Mouse (Mus musculus): ENCODE data around the gene Plekha6. TPM values are rescaled to one million over a fixed set of nuclear protein-coding genes. Genes with fewer than 3 reads are reported as not detected.

The Plekha6 gene
- polyA plus RNA-seq, 1 experiment from 2014 or later = 10.6 TPM

DNA sequence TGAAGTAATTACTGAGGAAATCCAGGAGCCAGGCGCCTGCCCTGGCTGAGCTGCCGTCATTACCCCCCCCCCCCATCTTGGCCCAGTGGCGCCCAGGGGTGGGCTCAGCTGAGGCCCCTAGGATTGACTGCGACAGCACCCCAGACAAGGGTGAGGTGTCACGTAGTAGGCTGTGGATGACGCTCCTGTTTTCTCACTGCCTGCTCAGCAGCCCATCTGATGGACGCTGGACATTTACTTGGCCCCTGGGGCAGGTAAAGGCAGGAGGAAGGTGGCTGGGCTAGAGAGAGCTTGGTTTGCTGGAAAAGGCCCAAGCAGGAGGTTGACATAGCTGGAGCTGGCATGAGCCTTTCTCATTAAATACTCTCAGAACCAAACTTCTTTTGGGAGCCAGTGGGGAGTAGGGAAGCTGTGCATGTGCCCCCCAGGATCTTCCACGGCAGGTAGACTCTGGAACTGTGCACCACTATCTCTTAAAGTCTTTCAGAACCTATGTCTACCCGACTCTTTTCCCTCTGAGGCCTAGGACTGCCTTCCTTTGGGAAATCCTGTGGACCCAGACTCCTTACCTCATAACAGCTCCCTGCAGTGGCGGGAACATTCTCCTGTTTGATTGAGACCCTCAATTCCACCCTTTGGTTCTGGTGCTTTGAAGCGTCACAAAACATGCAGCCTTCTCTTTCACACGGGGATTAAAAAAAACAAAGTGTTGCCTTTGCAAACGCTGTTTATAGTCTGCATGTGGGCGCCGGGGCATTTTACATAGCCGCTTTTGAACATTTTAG, 19.3 kb downstream of the Plekha6 start:
- 54% methylated on average over 16 of the region's 16 CpGs for WGBS
- peak overlapping the region; percentile 83 for H3K9ac ChIP-seq
- H3K9me3 ChIP-seq = no peaks in the 10 kb centered on the region
- peak overlapping the region; percentile 95 for H3K4me2 ChIP-seq
- H3K36me3 ChIP-seq = no peaks in the 10 kb centered on the region
- peaks cover 34% of the 10 kb centered on the region for H3K27me3 ChIP-seq (replicated peaks)
- peak overlapping the region; percentile 62 for H3K4me3 ChIP-seq
- no peak overlapping the region for H3K27ac ChIP-seq (replicated peaks)
- H3K4me1 ChIP-seq = peaks cover 34% of the 10 kb centered on the region
- no peak for ATAC-seq (ENCODE audit: extremely low read depth, insufficient number of reproducible peaks, low FRiP score, low TSS enrichment)

DNA sequence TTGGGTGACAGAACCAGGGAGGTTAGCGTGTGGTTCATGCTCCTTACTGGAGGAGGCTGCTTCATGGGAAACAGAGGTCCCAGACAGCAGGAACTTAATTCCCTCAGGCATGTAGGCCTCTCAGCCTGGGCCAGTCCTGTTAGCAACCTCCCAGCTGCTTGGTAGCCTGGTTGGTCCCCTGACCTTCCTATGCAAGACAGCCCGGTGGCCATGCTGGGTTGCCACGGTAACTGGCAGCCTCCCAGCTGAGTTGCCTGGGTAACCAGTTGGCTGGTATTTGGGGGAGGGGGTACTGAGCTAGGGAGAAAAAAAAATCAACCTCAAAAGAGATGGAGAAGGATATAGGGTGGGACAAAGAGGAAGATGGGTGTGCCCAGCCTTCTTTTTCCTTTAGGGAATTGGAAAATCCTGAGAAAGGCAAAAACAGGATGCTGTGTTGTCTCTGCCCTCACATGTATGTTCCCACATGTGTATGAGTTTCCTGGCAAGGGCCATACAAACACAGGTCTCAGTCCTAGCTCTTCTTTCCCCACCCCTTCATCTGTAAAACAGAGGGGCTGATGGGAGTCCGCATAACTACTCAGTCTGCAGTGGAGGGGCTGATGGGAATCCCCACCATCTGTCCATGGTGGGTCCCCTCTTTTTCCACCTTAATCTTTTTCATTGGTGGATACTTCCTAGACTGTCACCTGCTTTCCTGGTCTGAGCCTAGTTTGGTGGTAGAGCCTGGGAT, 24.1 kb downstream of the Plekha6 start:
- WGBS = 29% methylated on average over 4 of the region's 4 CpGs
- Histone ChIP-seq H3K27ac (replicated peaks) (peak overlapping the region; percentile 48), H3K4me3 (no peak overlapping the region), H3K9ac (no peak overlapping the region), H3K9me3 (peaks cover 5% of the 10 kb centered on the region), H3K36me3 (0 out of 2 replicates have a peak, but pooled peaks cover 5% of the 10 kb centered on the region), H3K4me2 (peak overlapping the region; percentile 3; the same call in 1 of the 2 replicates), H3K27me3 (replicated peaks) (peaks cover 7% of the 10 kb centered on the region; the same call in 1 of the 2 replicates), H3K4me1 (peaks cover 24% of the 10 kb centered on the region)
- no peak for ATAC-seq (ENCODE audit: extremely low read depth, insufficient number of reproducible peaks, low FRiP score, low TSS enrichment)

DNA sequence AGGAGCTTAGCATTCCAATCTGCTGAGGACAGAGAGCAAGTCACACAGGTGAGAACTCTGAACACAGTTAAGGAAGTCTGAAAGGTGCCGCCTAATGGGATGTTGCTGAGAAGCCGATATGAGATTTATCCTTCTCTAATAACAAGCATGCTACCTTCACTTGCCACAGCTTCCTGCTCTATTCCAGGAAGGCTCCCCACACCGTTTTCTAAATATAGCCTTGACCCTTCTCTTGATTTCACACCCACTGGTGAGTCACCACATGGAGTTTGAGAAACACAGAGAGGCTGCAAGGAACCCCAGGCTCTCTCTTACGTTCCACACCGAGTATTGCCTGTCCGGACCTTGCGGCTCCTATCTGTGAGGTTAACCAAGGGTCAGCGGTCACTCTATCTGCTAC, 24.7 kb downstream of the Plekha6 start:
- no peak overlapping the region for H3K4me3 ChIP-seq
- 0 out of 2 replicates have a peak, but pooled peaks cover 1% of the 10 kb centered on the region for H3K27me3 ChIP-seq (replicated peaks)
- peak overlapping the region; percentile 48 for H3K27ac ChIP-seq (replicated peaks)
- H3K4me2 ChIP-seq = peak overlapping the region; percentile 3; the same call in 1 of the 2 replicates
- H3K9ac ChIP-seq = no peak overlapping the region
- WGBS = 40% methylated on average over 8 of the region's 8 CpGs
- H3K9me3 ChIP-seq = peaks cover 5% of the 10 kb centered on the region
- no peak for ATAC-seq (ENCODE audit: extremely low read depth, insufficient number of reproducible peaks, low FRiP score, low TSS enrichment)
- H3K36me3 ChIP-seq = 0 out of 2 replicates have a peak, but pooled peaks cover 5% of the 10 kb centered on the region
- peaks cover 20% of the 10 kb centered on the region for H3K4me1 ChIP-seq

DNA sequence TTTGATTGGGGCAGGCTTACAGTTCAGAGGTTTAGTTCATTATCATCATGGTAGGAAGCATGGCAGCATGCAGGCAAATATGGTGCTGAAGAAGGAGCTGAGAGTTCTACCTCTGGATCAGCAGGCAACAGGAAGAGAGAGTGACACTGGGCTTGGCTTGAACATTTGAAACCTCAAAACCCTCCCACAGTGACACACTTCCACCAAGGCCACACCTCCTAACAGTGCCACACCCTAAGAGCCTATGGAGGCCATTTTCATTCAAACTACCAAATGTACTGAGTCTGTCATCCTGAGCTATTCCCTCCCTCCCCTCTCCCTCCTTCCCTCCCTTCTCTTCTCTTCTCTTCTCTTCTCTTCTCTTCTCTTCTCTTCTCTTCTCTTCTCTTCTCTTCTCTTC, 25.5 kb downstream of the Plekha6 start:
- ATAC-seq (ENCODE audit: extremely low read depth, insufficient number of reproducible peaks, low FRiP score, low TSS enrichment) = no peak
- H3K4me1 ChIP-seq = peaks cover 20% of the 10 kb centered on the region
- H3K9me3 ChIP-seq = peaks cover 5% of the 10 kb centered on the region
- no peak overlapping the region for H3K4me3 ChIP-seq
- H3K9ac ChIP-seq = no peak overlapping the region
- 0 out of 2 replicates have a peak, but pooled peaks cover 5% of the 10 kb centered on the region for H3K36me3 ChIP-seq
- H3K27ac ChIP-seq (replicated peaks) = peak overlapping the region; percentile 48; the same call in 1 of the 2 replicates
- no peak overlapping the region for H3K4me2 ChIP-seq
- H3K27me3 ChIP-seq (replicated peaks) = no peaks in the 10 kb centered on the region; the same call in 1 of the 2 replicates

GRCm38 (mm10) chr1:133190550-133190949, 26.5 kb downstream of the Plekha6 start:
- Histone ChIP-seq H3K4me3 (no peak overlapping the region), H3K27me3 (replicated peaks) (no peaks in the 10 kb centered on the region; the same call in 1 of the 2 replicates), H3K9me3 (peaks cover 5% of the 10 kb centered on the region), H3K36me3 (0 out of 2 replicates have a peak, but pooled peaks cover 5% of the 10 kb centered on the region), H3K4me2 (no peak overlapping the region), H3K27ac (replicated peaks) (no peak overlapping the region), H3K4me1 (peaks cover 20% of the 10 kb centered on the region), H3K9ac (no peak overlapping the region)
- WGBS = 76% methylated on average over 9 of the region's 9 CpGs
- ATAC-seq (ENCODE audit: extremely low read depth, insufficient number of reproducible peaks, low FRiP score, low TSS enrichment) = no peak

DNA sequence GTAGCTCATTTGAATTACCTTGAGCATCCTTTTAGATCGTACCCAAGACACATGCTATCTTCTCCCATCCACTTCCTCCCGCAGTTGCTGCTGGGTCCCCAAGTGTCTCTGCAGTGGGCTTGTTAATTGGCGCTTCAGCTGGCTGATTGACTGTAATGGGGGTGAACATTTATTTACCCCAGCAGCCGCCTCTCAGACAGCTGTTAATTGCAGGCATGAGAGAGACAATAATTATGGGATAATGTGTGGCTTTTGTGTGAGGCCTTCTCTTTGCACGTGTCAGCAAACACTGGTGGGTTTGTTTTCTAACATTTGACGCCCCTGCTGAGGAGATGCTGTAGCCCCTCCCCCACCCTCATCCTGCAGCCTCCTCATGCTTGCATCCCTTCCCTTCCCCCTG, 32.2 kb downstream of the Plekha6 start:
- no peak overlapping the region for H3K4me3 ChIP-seq
- H3K4me2 ChIP-seq = no peak overlapping the region
- 49% methylated on average over 6 of the region's 6 CpGs for WGBS
- no peaks in the 10 kb centered on the region for H3K36me3 ChIP-seq
- no peaks in the 10 kb centered on the region; the same call in 1 of the 2 replicates for H3K27me3 ChIP-seq (replicated peaks)
- H3K4me1 ChIP-seq = peaks cover 14% of the 10 kb centered on the region
- no peak overlapping the region for H3K9ac ChIP-seq
- no peak overlapping the region for H3K27ac ChIP-seq (replicated peaks)
- H3K9me3 ChIP-seq = no peaks in the 10 kb centered on the region
- no peak for ATAC-seq (ENCODE audit: extremely low read depth, insufficient number of reproducible peaks, low FRiP score, low TSS enrichment)

DNA sequence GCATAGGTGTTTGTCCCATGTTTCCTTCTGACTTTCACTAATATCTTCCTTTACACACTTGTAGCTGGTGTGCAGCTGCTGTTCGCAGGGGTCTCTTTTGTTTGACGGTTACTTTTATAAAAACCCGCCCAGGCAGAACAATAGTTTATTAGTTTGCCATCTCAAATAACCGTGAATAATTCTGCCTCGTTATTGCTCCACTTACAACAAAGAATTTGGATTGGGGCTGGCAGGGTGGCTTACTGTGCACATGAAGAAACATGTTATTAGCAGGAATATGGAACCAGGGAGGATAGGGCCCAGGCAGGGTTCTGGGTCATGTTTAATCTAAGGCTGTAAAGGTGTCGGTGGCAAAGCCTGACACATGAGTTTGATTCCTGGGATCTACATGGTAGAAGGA, 33.3 kb downstream of the Plekha6 start:
- Histone ChIP-seq H3K27me3 (replicated peaks) (no peaks in the 10 kb centered on the region; the same call in 1 of the 2 replicates), H3K4me1 (peaks cover 19% of the 10 kb centered on the region), H3K36me3 (no peaks in the 10 kb centered on the region), H3K9ac (no peak overlapping the region), H3K4me3 (no peak overlapping the region), H3K9me3 (no peaks in the 10 kb centered on the region), H3K4me2 (no peak overlapping the region), H3K27ac (replicated peaks) (no peak overlapping the region)
- no peak for ATAC-seq (ENCODE audit: extremely low read depth, insufficient number of reproducible peaks, low FRiP score, low TSS enrichment)
- 79% methylated on average over 6 of the region's 6 CpGs for WGBS

DNA sequence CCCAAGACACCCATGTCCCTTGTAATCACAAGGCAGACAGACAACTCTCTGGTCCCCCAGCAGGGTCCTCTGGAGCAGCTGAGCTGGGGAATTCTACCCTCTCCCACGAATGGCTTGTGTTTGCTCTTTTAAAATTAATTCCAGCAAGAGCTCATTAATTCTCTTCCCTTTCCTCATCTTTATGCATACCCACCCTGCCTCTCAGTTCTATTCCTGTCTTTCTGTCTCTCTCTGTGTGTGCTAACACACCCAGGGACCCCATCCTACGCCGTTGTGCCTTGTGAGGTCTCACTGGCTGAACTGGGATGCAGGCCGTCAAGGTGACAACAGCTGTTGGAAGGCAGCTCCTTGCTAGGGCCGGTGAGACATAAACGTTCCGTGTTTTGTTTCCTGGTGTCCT, 35.7 kb downstream of the Plekha6 start:
- no peaks in the 10 kb centered on the region for H3K9me3 ChIP-seq
- peaks cover 32% of the 10 kb centered on the region for H3K4me1 ChIP-seq
- no peaks in the 10 kb centered on the region for H3K36me3 ChIP-seq
- H3K4me3 ChIP-seq = no peak overlapping the region
- ATAC-seq (ENCODE audit: extremely low read depth, insufficient number of reproducible peaks, low FRiP score, low TSS enrichment) = no peak
- H3K4me2 ChIP-seq = no peak overlapping the region
- no peak overlapping the region for H3K9ac ChIP-seq
- 61% methylated on average over 7 of the region's 7 CpGs for WGBS
- H3K27ac ChIP-seq (replicated peaks) = no peak overlapping the region
- no peaks in the 10 kb centered on the region; the same call in 1 of the 2 replicates for H3K27me3 ChIP-seq (replicated peaks)

DNA sequence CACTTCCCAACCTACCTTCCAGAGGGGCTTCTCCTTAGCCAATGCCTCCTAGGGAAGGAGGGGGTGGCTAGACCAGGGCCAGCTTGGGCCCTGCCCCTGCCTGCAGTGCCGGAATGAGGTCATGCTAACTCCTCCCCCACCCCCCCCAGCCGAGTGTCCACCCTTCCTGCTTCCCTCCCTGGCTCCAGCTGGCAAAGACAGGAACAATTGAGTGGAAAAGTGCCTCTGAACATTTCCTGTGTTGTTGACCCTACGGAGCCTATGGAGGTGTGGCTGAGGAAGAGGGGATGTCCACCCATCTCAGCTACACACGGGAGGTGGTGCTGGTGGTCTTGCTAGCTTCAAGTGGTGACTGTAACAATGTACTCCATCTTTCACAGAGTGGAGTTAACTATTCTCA, 37.5 kb downstream of the Plekha6 start:
- H3K4me3 ChIP-seq = no peak overlapping the region
- no peaks in the 10 kb centered on the region for H3K36me3 ChIP-seq
- H3K4me1 ChIP-seq = peaks cover 38% of the 10 kb centered on the region
- no peaks in the 10 kb centered on the region for H3K9me3 ChIP-seq
- 24% methylated on average over 4 of the region's 4 CpGs for WGBS
- H3K27me3 ChIP-seq (replicated peaks) = no peaks in the 10 kb centered on the region
- H3K4me2 ChIP-seq = no peak overlapping the region
- H3K27ac ChIP-seq (replicated peaks) = no peak overlapping the region
- no peak for ATAC-seq (ENCODE audit: extremely low read depth, insufficient number of reproducible peaks, low FRiP score, low TSS enrichment)
- H3K9ac ChIP-seq = no peak overlapping the region

DNA sequence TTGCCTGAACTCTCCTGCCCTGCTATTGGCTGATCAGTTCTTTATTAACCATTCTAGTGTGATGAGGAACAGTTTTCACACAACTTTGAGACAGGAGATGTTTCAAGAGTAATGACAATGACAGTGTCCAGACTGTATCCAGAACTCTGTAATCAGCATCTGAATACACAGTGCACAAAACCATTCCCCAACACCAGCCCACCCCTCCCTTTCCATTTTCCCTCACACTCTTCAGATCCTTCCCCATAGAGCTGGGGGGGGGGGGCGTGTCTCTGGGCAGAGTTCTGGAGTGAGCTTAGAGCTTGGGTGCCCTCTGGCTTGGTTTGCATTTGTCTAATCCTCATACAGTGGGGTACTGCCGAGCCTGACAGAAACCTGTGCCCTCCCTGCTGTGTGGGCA, 39.7 kb downstream of the Plekha6 start:
- Histone ChIP-seq H3K4me3 (no peak overlapping the region), H3K4me1 (peaks cover 38% of the 10 kb centered on the region), H3K9ac (no peak overlapping the region), H3K4me2 (no peak overlapping the region), H3K9me3 (no peaks in the 10 kb centered on the region), H3K27ac (replicated peaks) (no peak overlapping the region), H3K36me3 (no peaks in the 10 kb centered on the region), H3K27me3 (replicated peaks) (no peaks in the 10 kb centered on the region)
- ATAC-seq (ENCODE audit: extremely low read depth, insufficient number of reproducible peaks, low FRiP score, low TSS enrichment) = no peak; the same call in 1 of the 2 replicates
- 44% methylated on average over 2 of the region's 2 CpGs for WGBS

- 60% methylated on average over 11 of the region's 11 CpGs for WGBS
- Histone ChIP-seq H3K4me2 (no peak overlapping the region), H3K36me3 (no peaks in the 10 kb centered on the region), H3K4me3 (no peak overlapping the region), H3K4me1 (peaks cover 42% of the 10 kb centered on the region), H3K27ac (replicated peaks) (no peak overlapping the region), H3K27me3 (replicated peaks) (no peaks in the 10 kb centered on the region), H3K9me3 (no peaks in the 10 kb centered on the region), H3K9ac (no peak overlapping the region)
- ATAC-seq (ENCODE audit: extremely low read depth, insufficient number of reproducible peaks, low FRiP score, low TSS enrichment) = no peak
These were observed 40.4 kb downstream of the Plekha6 start for GRCm38 (mm10) chr1:133204341-133204849.

Measured in heart, embryonic 13.5 days (tissue).